Mouse (Mus musculus) liver, adult 2 months (tissue): ENCODE data around the gene Negr1.

Experiments
- CTCF ChIP-seq: fragments of 200-500 bp; IDR thresholded peaks from 2 replicates; pipeline ENCODE4 v1.5.1; 2011; ENCODE audit warnings: low read depth, low read length, control low read depth
- POLR2A ChIP-seq: fragments of 200-500 bp; IDR thresholded peaks from 2 replicates; pipeline ENCODE4 v1.6.1; 2011; ENCODE audit warnings: low read length, control low read depth; ENCODE audit not compliant: insufficient read depth; ENCODE audit errors: extremely low read depth

- TF ChIP-seq CTCF (no peak), POLR2A (no peak)
These were observed 141.6 kb downstream of the Negr1 start for GRCm38 (mm10) chr3:156703241-156703640.
